Mouse (Mus musculus) activated CD4-positive, CD25-positive, alpha-beta regulatory T cell, adult 4 months (primary cell): Measurements from ENCODE around the gene Serpina1c. TPM values are rescaled to one million over a fixed set of nuclear protein-coding genes. Genes with fewer than 3 reads are reported as not detected.
"Not testable (repeated sequence)": the region's sequence is repeated elsewhere in the genome, so short reads cannot be mapped to it uniquely, and the experiment has no call there.

Source experiments
- ATAC-seq: one replicate; pipeline ENCODE4 v1.8.0; 2017
- polyA plus RNA-seq, 2 experiments: library from polyadenylated mRNA; unstranded; fragments of 100-300 nt; shearing (Covaris generic); gene quantifications; one replicate each; pipeline ENCODE4 v1.2.1; 2017

Gene Serpina1c
- polyA plus RNA-seq = not detected

- ATAC-seq = not testable (repeated sequence)
Measured at GRCm38 (mm10) chr12:103904837-103905340, at the start of gene Serpina1c. Gene Serpina1c (minus strand): TSS chr12:103904887.

GRCm38 (mm10) chr12:103952972-103953371 is 48.3 kb upstream of the Serpina1c start:
- ATAC-seq = not testable (repeated sequence)

- no peak for ATAC-seq
Measured at GRCm38 (mm10) chr12:103946243-103946642, 41.6 kb upstream of the Serpina1c start.

GRCm38 (mm10) chr12:103909181-103909580 is 4.5 kb upstream of the Serpina1c start:
- ATAC-seq = not testable (repeated sequence)

- not testable (repeated sequence) for ATAC-seq
Measured at GRCm38 (mm10) chr12:103907746-103908145, 3.1 kb upstream of the Serpina1c start.

- ATAC-seq = not testable (repeated sequence)
Measured at GRCm38 (mm10) chr12:103901929-103902328, 2.8 kb downstream of the Serpina1c start.

- not testable (repeated sequence) for ATAC-seq
Measured at GRCm38 (mm10) chr12:103866873-103867272, 37.8 kb downstream of the Serpina1c start.

- ATAC-seq = not testable (repeated sequence)
Measured at GRCm38 (mm10) chr12:103863101-103863974, 41.3 kb downstream of the Serpina1c start, which contains the start of gene Serpina1a. Gene Serpina1a (minus strand): TSS chr12:103863562.

GRCm38 (mm10) chr12:103860976-103861375 is 43.7 kb downstream of the Serpina1c start:
- no peak for ATAC-seq

GRCm38 (mm10) chr12:103860571-103860970 is 44.1 kb downstream of the Serpina1c start:
- ATAC-seq = not testable (repeated sequence)

GRCm38 (mm10) chr12:103859584-103859983 is 45.1 kb downstream of the Serpina1c start:
- ATAC-seq = not testable (repeated sequence)

- ATAC-seq = not testable (repeated sequence)
Measured at GRCm38 (mm10) chr12:103853032-103853431, 51.7 kb downstream of the Serpina1c start.

Other genes starting within 250 kb of the Serpina1c start
- gene Serpina6, start 247.7 kb downstream of the Serpina1c start, polyA plus RNA-seq = not detected
- gene Serpina16, start 228.7 kb downstream of the Serpina1c start, polyA plus RNA-seq = not detected
- gene Serpina1f, start 209.4 kb downstream of the Serpina1c start, polyA plus RNA-seq = not detected
- gene Serpina1d, start 131.3 kb downstream of the Serpina1c start, polyA plus RNA-seq = not detected
- gene Serpina1b, start 74.5 kb downstream of the Serpina1c start, polyA plus RNA-seq = not detected
- gene Serpina1a, start 41.3 kb downstream of the Serpina1c start, polyA plus RNA-seq = not detected
- not detected for gene Serpina1e, start 54.1 kb upstream of the Serpina1c start, polyA plus RNA-seq
- gene Serpina11, start 85.1 kb upstream of the Serpina1c start, polyA plus RNA-seq = not detected
- gene Serpina9, start 108.9 kb upstream of the Serpina1c start, polyA plus RNA-seq = 1 to 10 TPM; 1.1 to 1.3 TPM
- not detected for gene Serpina12, start 139.6 kb upstream of the Serpina1c start, polyA plus RNA-seq
- gene Serpina5, start 196.2 kb upstream of the Serpina1c start, polyA plus RNA-seq = not detected
- gene Serpina3a, start 207.8 kb upstream of the Serpina1c start, polyA plus RNA-seq = not detected
- not detected for gene Serpina3b, start 223.1 kb upstream of the Serpina1c start, polyA plus RNA-seq
- not detected for gene Serpina3c, start 249.0 kb upstream of the Serpina1c start, polyA plus RNA-seq